Mouse (Mus musculus): ENCODE data around the gene Prpsap2. TPM values are rescaled to one million over a fixed set of nuclear protein-coding genes. Genes with fewer than 3 reads are reported as not detected.

The Prpsap2 gene
- polyA plus RNA-seq, 1 experiment from 2014 or later = 28.0 TPM

GRCm38 (mm10) chr11:61687595-61687994 lies 74.3 kb downstream of the Prpsap2 start:
- peaks cover 27% of the 10 kb centered on the region for H3K27me3 ChIP-seq (ENCODE audit: control insufficient read depth, insufficient read depth, low read length)
- no peak overlapping the region for H3K4me2 ChIP-seq (replicated peaks; ENCODE audit: low read depth, low read length)
- no peaks in the 10 kb centered on the region for H3K9me3 ChIP-seq (ENCODE audit: control insufficient read depth, low read length)
- ATAC-seq (ENCODE audit: low FRiP score, low TSS enrichment) = no peak
- no peaks in the 10 kb centered on the region for H3K36me3 ChIP-seq (ENCODE audit: control insufficient read depth, insufficient read depth, low read length)
- WGBS = 38% methylated on average over 2 of the region's 2 CpGs
- no peak overlapping the region for H3K27ac ChIP-seq (ENCODE audit: low read depth, low read length)
- H3K9ac ChIP-seq (ENCODE audit: low read depth, low read length) = no peak overlapping the region
- H3K4me1 ChIP-seq (ENCODE audit: control insufficient read depth, insufficient read depth, low read length) = peaks cover 13% of the 10 kb centered on the region; the same call in 1 of the 2 replicates
- no peak overlapping the region for H3K4me3 ChIP-seq (ENCODE audit: low read length)

DNA sequence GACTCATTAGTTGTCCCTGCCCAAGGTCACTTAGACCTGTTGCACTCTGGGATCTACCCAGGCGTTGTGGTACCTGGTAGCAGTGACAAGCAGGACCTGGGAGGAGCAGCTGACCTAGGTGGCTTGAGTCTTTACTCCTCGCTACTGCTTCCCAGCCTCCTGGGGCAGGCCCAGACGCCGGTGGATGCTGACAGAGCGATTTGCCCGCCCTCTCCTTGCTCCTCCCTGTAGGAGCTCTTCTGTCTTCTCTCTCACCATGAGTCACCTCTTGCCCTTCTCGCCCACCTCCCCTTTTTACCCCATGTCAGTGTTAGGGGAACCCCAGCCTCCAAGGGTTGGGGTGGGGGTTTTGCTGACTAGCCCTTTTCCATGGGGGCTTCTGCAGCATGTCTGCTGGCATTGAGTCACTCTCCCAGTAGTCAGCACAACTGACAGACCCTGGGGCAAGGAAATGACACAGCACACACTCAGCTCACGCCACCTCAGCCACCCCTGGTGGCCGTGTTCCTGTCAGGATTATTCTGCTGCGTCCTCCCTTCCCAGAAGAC lies 74.9 kb downstream of the Prpsap2 start:
- Histone ChIP-seq H3K4me1 (ENCODE audit: control insufficient read depth, insufficient read depth, low read length) (peaks cover 13% of the 10 kb centered on the region; the same call in 1 of the 2 replicates), H3K9ac (ENCODE audit: low read depth, low read length) (no peak overlapping the region), H3K4me3 (ENCODE audit: low read length) (no peak overlapping the region), H3K36me3 (ENCODE audit: control insufficient read depth, insufficient read depth, low read length) (no peaks in the 10 kb centered on the region), H3K4me2 (replicated peaks; ENCODE audit: low read depth, low read length) (no peak overlapping the region), H3K9me3 (ENCODE audit: control insufficient read depth, low read length) (no peaks in the 10 kb centered on the region), H3K27me3 (ENCODE audit: control insufficient read depth, insufficient read depth, low read length) (peaks cover 27% of the 10 kb centered on the region), H3K27ac (ENCODE audit: low read depth, low read length) (no peak overlapping the region)
- 54% methylated on average over 10 of the region's 10 CpGs for WGBS
- ATAC-seq (ENCODE audit: low FRiP score, low TSS enrichment) = no peak

DNA sequence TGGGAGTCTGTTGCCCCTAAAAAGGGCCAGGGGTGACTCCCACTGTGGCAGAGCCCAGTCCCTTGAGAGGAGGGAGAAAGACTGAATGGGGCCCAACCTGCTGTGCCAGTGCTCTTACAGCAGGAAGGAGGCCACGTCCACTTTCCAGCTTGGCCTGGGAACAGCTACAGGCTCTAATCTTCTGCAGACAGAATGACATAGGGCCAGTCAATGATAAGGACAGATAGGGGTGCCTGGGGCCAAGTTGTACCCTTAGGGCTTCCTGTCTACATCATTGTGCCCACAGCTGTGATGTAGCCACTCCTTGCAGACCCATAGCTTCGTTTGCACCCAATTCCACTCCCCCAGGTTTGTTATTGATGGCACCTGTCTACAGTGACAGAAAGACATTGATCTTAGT lies 75.7 kb downstream of the Prpsap2 start:
- H3K9ac ChIP-seq (ENCODE audit: low read depth, low read length) = no peak overlapping the region
- no peak for ATAC-seq (ENCODE audit: low FRiP score, low TSS enrichment)
- no peak overlapping the region for H3K4me3 ChIP-seq (ENCODE audit: low read length)
- no peaks in the 10 kb centered on the region for H3K36me3 ChIP-seq (ENCODE audit: control insufficient read depth, insufficient read depth, low read length)
- 39% methylated on average over 2 of the region's 2 CpGs for WGBS
- H3K9me3 ChIP-seq (ENCODE audit: control insufficient read depth, low read length) = no peaks in the 10 kb centered on the region
- H3K27me3 ChIP-seq (ENCODE audit: control insufficient read depth, insufficient read depth, low read length) = peaks cover 27% of the 10 kb centered on the region
- H3K4me2 ChIP-seq (replicated peaks; ENCODE audit: low read depth, low read length) = no peak overlapping the region
- no peak overlapping the region for H3K27ac ChIP-seq (ENCODE audit: low read depth, low read length)
- peaks cover 13% of the 10 kb centered on the region; the same call in 1 of the 2 replicates for H3K4me1 ChIP-seq (ENCODE audit: control insufficient read depth, insufficient read depth, low read length)

- H3K9ac ChIP-seq (ENCODE audit: low read depth, low read length) = 0 out of 2 replicates have a peak overlapping the region, but pooled peaks have one; percentile 23
- H3K36me3 ChIP-seq (ENCODE audit: control insufficient read depth, insufficient read depth, low read length) = no peaks in the 10 kb centered on the region
- peaks cover 13% of the 10 kb centered on the region; the same call in 1 of the 2 replicates for H3K4me1 ChIP-seq (ENCODE audit: control insufficient read depth, insufficient read depth, low read length)
- H3K27ac ChIP-seq (ENCODE audit: low read depth, low read length) = no peak overlapping the region
- ATAC-seq (ENCODE audit: low FRiP score, low TSS enrichment) = no peak
- peaks cover 27% of the 10 kb centered on the region for H3K27me3 ChIP-seq (ENCODE audit: control insufficient read depth, insufficient read depth, low read length)
- 69% methylated on average over 8 of the region's 8 CpGs for WGBS
- H3K9me3 ChIP-seq (ENCODE audit: control insufficient read depth, low read length) = no peaks in the 10 kb centered on the region
- H3K4me2 ChIP-seq (replicated peaks; ENCODE audit: low read depth, low read length) = peak overlapping the region; percentile 51
- peak overlapping the region; percentile 28 for H3K4me3 ChIP-seq (ENCODE audit: low read length)
Measured at GRCm38 (mm10) chr11:61685119-61685725, 76.7 kb downstream of the Prpsap2 start.

- Histone ChIP-seq H3K4me3 (ENCODE audit: low read length) (peak within 1 kb of the TSS; percentile 28), H3K9me3 (ENCODE audit: control insufficient read depth, low read length) (no peaks in the 10 kb centered on the region), H3K27ac (ENCODE audit: low read depth, low read length) (no peak within 1 kb of the TSS), H3K36me3 (ENCODE audit: control insufficient read depth, insufficient read depth, low read length) (no peaks in the 10 kb centered on the region), H3K27me3 (ENCODE audit: control insufficient read depth, insufficient read depth, low read length) (peaks cover 27% of the 10 kb centered on the region), H3K9ac (ENCODE audit: low read depth, low read length) (peak within 1 kb of the TSS; percentile 23), H3K4me1 (ENCODE audit: control insufficient read depth, insufficient read depth, low read length) (peaks cover 13% of the 10 kb centered on the region; the same call in 1 of the 2 replicates), H3K4me2 (replicated peaks; ENCODE audit: low read depth, low read length) (peak within 1 kb of the TSS; percentile 51)
- peak; percentile 77 for ATAC-seq (ENCODE audit: low FRiP score, low TSS enrichment)
- WGBS = 1% methylated on average over 70 of the region's 76 CpGs
Measured at GRCm38 (mm10) chr11:61683907-61684731, 77.8 kb downstream of the Prpsap2 start, which contains the start of gene Fam83g. Fam83g (plus strand) TSS chr11:61684091.

Other genes with a start within 250 kb of the Prpsap2 start
- gene Epn2, start 182.4 kb downstream of the Prpsap2 start, polyA plus RNA-seq (2014; fragmentation: Nextera tagmentation; extraction: Ambion mirVana) = 20.0 and 31.3 TPM in 2 replicates
- 7.5 and 8.6 TPM in 2 replicates for gene Grap, start 108.8 kb downstream of the Prpsap2 start, polyA plus RNA-seq (2014; fragmentation: Nextera tagmentation; extraction: Ambion mirVana)
- 1.8 and 1.9 TPM in 2 replicates for gene Fam83g, start 78.0 kb downstream of the Prpsap2 start, polyA plus RNA-seq (2014; fragmentation: Nextera tagmentation; extraction: Ambion mirVana)
- 0.11 and 0.16 TPM in 2 replicates for gene Slc5a10, start 41.3 kb downstream of the Prpsap2 start, polyA plus RNA-seq (2014; fragmentation: Nextera tagmentation; extraction: Ambion mirVana)
- 11.9 and 16.3 TPM in 2 replicates for gene Ulk2, start 93.0 kb upstream of the Prpsap2 start, polyA plus RNA-seq (2014; fragmentation: Nextera tagmentation; extraction: Ambion mirVana)
- 14.8 and 22.1 TPM in 2 replicates for gene Akap10, start 168.2 kb upstream of the Prpsap2 start, polyA plus RNA-seq (2014; fragmentation: Nextera tagmentation; extraction: Ambion mirVana)
- gene Specc1, start 194.7 kb upstream of the Prpsap2 start, polyA plus RNA-seq (2014; fragmentation: Nextera tagmentation; extraction: Ambion mirVana) = 6.6 and 13.6 TPM in 2 replicates

Measured in kidney, embryonic 14.5 days (tissue).